Mouse (Mus musculus): ENCODE data around the gene Tmem101.
"Not testable (repeated sequence)": the region's sequence is repeated elsewhere in the genome, so short reads cannot be mapped to it uniquely, and the experiment has no call there.

Gene Tmem101

DNA sequence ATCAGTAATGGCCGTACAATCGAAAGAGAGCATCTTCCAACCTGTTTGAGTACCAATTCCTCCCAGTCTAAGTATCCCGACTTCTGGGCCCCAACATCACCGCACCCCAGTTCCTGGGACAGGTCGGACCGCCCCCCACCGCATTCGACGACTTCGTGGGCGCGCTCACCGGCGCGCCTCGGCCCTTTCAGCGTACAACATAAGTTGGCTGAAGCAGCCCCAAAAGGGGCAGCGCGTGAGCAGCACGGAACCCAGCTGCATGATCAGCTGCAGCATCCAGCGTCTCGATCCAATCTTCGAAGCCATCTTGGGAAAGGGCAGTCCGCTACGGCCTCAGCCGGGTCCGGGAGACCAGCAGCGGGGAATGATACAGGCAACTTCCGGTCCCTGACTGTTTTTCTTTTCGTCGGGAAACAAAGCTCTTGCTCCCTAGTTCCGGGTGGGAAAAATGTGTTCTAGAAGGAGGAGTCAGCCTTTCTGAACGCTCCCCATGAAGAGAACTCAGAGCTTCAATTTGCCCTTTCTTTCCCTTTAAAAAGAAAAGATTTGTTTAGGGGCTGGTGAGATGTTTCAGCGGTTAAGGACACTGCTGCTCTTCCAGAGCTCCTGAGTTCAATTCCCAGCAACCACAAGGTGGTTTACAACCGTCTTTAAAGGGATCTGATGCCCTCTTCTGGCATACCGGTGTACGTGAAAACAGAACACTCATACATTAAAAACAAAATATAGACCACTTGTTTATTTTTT is at the start of gene Tmem101:
Gene Tmem101 (minus strand): TSS at position 366 of the 747 bp plus-strand sequence.
- in situ Hi-C loops (cut with MboI) = no loop called here

DNA sequence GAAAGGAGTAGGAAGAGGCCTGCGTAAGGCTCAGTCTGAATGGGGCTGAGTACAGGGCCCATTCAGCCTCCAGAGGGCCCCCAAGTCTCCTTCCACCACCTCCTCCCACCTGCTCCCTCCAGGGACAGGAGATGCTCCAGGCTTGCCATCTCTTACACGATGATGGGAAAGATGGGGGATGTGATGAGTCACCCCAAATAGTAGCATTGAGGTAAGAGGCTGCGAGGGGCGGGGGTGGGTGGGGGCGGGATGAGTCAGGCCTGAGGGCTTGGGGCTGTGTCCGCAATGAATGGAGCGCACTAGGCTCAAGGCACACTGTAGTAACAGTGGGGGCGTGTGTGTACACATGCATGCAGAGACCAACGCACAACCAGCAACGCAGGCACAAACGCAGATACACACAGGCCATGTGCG is 45.2 kb upstream of the Tmem101 start:
- in situ Hi-C loops (cut with MboI) = no loop called here

DNA sequence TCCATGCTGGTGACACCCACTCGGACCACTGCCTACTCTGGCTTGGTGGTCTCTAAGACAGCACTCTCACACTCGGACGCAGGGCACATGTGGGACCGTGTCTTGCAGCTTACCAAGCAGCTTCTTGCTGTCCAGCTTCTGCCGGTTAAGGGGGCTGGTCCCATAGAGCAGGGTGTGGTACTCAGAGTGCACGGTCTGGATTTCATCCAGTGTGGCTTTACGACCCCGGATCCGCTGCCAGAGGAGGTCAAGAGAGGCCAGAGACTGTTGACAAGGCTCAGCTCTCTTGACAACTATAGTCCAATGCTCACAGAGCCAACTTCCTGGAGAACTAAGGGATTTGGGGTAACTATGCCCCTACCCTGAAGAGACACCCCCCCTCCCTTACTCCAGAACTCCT is 43.7 kb upstream of the Tmem101 start:
- in situ Hi-C loops (cut with MboI) = no loop called here

DNA sequence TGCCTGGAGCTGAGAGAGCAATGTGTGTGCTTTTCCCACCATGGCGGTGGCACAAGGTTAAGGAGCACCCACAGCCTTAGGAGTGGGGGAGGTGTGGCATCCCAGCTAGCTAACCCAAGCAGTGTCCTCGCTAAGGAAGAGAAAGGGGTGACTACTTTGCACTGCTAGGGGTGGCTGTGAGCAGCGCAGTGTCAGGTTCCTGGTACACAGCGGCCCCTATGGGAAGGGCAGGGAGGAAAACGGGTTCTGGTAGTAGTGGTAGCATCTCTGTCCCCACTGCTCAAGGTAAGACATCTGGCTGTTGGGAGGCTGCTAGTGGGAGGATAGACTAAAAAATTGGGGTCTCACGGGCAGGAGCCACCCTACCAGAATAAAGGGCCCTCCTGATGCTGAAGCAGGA is 42.0 kb upstream of the Tmem101 start:
- in situ Hi-C loops (cut with MboI) = no loop called here

DNA sequence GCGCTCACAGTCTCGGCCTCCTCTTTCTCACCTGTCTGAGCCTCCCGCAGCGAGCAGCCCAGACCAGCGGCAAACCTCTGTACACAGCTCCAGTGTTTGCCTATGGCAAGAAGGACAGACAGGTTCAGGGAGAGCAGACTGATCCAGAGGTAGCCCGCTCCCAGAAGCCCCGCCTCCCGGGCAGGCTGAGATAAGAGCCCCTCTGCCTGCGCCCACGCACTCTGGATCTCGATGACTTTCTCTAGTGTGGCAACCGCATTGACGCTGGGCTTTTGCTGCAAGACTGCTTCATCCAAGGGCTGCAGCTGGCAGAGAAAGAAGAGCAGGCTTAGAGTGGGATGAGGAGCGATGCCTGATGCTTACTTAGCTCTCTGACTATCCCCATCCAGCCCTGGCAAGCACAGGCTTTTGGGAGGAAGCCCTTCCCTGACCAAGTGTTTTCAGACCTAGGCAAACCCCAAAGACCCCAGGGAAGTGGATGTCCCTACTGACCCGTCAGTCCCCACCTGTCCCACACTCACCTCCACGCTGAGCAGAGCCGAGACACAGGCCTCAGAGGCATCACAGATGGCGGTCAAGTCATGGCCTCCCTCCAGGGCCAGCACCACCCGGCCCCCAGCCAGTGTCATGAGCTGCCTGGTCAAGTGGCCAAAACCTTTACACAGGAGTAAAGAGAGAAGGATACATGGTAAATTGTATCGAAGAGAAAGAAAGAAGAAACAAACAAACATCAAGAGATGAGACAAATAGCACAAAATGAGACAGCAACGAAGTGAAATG is 40.0 kb upstream of the Tmem101 start:
- in situ Hi-C loops (cut with MboI) = no loop called here

DNA sequence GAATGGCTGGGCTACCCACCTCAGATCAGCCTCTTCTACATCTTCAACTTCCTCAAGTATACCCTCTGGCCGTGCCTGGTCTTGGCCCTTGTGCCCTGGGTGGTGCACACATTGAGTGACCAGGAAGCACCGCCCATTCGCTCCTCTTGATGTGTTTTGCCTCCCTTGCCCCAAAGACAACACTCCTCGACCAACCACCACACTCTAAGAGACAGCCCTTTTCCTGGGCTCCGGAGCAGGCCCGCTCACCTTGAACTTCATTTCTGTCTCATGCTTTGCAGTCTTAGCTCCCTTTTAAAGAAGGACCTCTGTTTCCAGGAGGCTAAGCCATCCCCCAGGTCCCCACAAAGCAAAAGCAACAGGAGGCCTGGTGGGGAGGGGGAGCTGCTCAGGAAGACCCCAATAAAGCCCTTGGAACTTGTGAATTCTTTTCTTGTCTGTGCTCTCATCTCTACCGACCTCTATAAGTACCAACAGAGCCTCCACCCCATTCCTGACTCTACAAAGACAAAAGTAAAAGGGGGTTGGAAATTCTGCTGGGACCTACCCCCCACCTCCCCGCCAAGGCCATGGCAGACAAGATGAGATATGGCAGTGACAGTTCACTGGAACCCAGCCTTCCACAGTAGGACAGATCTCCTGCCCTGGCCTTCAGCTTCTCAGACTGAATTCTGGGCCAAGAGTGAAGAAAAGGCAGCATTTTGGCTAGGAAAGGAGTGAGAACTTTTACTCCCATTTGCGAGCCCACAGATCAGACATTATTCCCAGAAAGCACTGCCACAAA is 37.6 kb upstream of the Tmem101 start:
- in situ Hi-C loops (cut with MboI) = no loop called here

DNA sequence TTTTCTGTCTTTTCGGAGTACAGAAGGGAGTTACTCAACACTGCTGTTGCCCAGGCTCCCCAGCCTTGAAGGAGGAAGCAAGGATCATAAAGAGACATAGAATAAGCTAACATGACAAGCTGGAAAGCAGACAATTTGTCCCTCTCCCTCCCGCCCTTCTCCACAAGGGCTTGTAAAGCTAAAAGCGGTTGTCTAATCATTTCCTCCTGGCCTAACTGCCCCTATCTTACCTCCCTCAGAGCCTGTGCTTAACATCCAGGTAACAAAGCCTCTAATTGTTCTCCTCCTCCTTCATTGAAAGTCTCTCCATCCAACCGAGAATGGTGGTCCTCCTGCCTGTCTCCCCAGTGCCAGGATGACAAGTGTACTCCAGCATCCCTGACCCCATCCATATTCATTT is 34.6 kb upstream of the Tmem101 start:
- in situ Hi-C loops (cut with MboI) = no loop called here

DNA sequence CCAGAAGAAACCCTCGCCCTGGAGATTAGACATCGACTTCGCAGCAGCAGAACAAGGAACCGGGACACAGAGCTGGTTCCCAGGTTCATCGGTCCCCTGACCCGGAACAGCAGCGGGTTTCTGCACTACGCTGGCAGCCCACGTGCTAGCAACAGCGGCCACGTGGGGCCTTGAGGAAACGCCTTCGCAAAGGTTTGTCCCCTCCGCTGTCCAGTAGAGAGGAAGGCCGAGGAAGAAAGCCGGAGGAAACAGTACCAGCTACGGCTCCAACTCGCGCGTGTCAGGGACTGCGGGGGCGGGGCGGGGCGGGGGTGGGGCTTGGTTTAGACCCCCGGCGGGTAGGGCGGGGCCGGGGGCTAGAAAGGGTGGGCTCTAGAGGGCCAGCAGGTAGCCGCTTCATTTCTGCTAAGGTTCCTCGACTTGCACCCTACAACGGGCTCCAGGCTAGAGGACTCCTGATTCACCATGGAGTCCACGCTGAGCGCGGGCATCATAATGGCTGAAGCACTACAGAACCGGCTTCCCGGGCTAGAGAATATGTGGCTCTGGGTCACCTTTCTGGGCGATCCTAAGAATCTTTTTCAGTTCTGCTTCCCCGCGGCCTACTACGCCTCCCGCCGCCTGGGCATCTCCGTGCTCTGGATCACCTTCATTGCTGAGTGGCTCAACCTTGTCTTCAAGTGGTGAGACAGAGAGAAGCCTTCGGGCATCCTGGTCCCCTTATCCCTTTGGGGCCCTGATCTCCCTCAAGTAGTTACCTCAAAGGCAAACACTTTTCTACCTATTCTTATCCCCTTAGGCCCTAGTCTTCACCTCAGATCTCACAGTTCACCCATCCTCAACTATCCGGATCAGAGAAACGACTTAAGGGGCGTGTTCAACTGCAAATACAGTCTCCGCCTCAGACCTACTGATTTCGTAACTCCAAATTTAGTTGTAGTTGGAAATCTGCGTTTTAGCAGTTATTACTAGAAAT is 33.5 kb upstream of the Tmem101 start, which contains the start of gene G6pc3:
Gene G6pc3 (plus strand): TSS at position 160 of the 976 bp plus-strand sequence.
- in situ Hi-C loops (cut with MboI) = loop anchor here (5.0 kb wide), 1 partner anchor 38 kb away; no protein-coding TSS in a partner anchor

DNA sequence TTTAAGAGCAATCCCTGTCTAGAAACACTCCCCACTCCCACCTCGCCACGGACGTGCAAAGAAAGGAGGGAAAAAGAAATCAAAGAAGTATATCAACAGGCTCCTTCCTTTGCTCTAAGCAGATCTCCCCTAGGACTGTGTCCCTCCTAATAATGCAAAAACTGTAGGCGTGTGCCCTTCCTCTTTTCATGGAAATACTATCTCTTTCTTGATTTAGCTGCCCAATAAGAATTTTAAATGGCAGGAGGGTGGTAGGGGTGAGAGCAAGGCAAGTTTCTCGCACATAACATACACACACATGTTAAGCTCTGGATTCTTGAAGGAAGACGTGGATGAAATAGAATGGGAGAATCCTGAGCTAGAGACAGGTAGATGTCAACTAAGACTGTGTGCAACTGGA is 32.8 kb upstream of the Tmem101 start:
- in situ Hi-C loops (cut with MboI) = loop anchor here (5.0 kb wide), 1 partner anchor 38 kb away; no protein-coding TSS in a partner anchor

DNA sequence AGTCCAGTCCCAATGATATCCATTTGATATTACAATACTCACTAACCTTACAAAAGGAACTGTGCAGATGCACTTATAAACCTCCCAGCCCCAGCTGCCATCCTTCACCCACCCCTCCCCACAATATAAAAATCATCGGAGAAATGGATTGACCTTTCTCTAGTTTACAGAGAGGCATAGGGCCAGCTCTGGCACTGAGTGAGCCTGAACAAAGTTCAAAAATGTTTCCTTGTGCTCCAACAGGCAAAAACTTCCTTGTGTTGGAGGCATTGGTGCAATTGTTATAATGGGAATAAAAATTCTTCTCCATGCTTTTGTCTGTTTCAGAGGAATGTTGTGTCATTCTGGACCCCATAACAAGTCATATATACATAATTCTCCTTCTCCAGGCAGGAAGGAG is 30.0 kb upstream of the Tmem101 start:
- in situ Hi-C loops (cut with MboI) = loop anchor here (5.0 kb wide), 1 partner anchor 41 kb away; no protein-coding TSS in a partner anchor

DNA sequence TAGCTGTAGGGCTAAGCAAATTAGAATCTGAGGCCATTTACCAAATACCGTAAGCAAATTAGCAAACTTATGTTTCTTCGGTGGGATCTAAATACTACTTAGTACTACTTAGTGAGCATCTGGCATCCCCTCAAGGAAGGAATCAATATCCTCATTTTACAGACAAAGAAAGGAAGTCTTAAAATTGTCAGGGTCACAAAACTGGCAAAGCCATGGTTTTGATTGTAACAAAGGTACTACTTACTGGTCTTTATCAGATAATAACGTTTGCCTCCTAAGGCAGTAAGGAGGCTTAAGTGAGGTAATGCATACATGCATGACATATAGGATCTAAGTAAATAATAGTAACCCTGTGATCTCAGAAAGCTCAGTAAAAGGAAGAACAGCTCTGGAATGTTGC is 29.5 kb upstream of the Tmem101 start:
- in situ Hi-C loops (cut with MboI) = loop anchor here (5.0 kb wide), 1 partner anchor 42 kb away; no protein-coding TSS in a partner anchor

DNA sequence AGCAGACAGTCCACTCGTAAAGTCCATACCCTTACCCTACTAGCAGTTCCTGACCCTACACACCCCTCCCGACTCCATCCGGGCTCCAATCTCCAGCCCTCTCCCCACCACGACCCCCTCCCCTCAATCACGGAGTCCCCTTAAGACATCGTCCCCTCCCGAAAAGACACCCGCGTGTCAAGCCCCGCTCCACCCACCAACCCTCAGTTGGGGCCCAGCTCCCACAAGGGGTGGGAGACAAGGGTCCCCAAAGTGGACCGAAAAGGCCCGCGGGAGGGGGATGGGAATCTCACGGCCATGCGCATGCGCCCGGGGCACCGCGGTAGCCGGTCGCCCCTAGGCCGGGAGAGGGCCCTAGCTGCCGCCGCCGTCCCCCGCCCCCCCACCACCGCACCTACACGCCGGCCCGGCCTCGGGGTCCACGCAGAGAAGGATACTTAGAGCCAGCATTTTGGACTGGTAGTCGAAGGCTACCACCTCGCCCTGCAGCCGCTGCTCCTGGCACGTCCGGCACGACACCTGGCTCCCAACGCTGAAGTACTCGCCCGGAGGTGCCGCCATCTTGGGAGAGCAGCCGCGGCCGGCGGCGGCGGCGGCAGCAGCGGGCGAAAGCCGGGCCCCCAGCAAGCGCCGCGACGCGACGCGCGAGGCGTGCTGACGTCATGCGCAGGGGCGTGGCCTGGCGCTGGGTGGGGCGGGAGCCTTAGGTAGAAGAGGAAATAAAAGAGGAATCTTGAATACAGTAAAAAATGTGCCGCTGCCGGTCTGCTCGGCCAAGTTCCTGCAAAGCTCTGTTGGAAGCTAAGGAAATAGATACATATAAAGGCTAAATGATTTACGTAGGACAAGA is 28.7 kb upstream of the Tmem101 start, which contains the start of gene Lsm12:
Gene Lsm12 (minus strand): TSS at position 651 of the 850 bp plus-strand sequence.
- in situ Hi-C loops (cut with MboI) = loop anchor here (5.0 kb wide), 1 partner anchor 42 kb away; no protein-coding TSS in a partner anchor

DNA sequence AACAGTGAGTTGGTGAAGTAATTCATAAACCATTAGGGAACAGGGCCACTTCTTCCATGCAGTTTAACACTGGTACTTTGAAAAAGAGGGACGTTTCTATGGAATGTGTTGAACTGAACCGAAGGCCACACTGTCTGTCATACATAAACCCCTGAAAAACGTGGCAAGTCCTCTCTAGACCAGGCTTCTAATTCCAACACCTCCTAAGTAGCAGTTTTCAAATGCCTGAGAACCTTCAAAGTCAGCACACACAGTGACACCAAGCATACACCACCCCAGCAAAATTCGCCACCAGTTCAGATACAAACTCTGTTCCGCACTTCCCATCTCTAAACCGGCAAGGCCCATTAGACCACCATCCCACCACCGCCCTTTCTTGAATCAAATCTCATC is 28.0 kb upstream of the Tmem101 start:
- in situ Hi-C loops (cut with MboI) = no loop called here

DNA sequence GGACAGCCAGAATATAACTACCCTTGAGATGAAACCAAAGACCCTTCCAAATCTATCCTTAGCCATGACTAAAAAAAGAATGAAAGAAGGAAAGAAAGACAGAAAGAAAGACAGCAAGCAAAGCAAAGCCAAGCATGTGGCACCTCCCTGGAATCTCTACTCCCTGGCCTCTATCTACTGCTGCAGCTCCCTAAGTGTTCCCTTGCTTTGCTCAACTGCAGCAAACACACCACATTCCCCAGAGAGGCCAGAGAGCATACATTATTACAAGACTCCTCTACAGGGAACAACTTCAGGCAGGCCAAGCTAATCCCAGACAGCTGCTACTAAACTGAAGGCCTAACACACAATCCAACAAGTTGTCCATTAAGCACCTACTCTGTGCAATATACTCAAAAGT is 23.6 kb upstream of the Tmem101 start:
- in situ Hi-C loops (cut with MboI) = no loop called here

DNA sequence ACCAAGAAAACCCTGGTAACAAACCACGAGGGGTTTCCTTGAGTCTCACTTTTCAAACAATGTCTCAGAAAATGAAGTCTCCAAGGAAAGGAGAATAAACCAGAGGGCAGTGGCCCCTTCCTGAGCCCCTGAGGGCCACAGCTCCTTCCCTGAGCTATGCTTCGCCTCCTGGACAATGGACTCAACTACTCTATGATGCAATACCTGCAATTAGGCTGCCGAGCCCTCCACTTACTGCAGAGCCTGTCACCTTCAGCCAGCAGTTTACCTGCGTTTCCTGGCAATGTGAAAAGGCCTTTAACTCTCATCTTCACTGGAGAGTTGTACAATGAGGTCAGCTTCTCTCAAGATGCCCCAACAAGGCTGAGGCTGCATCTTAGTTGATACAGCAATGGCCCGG is 12.5 kb upstream of the Tmem101 start:
- in situ Hi-C loops (cut with MboI) = no loop called here

DNA sequence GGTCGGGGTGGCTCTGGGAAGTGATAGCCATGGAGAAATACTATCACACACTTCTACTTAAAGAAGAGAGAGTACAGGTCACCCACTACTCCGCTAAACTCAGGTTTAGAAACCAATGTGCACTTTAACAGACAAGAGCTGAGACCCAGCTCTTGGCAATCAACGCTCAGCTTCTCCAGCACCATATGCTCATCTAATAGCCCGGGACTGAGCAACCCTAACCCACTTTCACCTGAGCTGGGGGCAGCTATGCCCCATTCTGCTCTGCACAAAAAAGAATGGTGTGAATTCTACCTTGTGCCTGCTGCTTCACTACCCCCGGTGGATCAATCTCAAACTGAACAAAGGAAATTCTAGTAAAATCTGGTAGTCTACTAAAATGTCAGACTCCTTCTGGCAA is 11.3 kb upstream of the Tmem101 start:
- in situ Hi-C loops (cut with MboI) = no loop called here

DNA sequence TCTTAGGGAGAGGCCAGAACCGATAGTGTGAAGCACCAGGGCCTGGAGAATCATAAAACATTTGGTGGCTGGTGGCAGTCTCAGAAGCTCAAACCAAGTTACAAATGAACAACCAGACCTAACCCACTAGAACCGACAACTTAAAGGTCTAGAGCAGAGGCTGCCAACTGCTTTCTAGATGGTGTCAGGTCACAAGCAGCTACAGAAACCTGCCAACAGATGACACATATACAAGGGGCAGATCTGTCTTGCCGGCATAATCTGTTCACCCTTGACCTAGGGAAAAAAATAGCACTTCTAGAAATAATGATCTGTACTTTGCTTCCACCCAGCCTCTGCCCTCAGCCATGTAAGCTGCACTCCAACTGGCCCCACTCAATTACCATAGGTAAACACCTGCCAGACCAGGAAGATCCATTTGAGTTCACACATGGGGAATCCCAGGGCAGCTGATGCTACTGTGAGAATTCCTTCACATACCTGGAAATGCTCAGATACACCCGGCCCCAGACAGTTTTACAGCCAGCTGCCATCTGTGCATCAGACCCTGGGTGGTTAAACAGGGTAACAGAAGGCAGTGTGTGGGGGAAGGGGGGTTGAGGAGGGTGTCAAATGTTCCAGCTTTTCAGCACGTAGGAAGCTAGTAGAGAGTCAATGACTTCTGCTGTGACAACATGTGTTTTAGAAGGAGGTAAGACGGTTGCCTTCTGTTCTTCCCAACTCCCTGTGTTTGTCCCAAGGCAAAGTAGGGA is 9.9 kb upstream of the Tmem101 start:
- in situ Hi-C loops (cut with MboI) = no loop called here

DNA sequence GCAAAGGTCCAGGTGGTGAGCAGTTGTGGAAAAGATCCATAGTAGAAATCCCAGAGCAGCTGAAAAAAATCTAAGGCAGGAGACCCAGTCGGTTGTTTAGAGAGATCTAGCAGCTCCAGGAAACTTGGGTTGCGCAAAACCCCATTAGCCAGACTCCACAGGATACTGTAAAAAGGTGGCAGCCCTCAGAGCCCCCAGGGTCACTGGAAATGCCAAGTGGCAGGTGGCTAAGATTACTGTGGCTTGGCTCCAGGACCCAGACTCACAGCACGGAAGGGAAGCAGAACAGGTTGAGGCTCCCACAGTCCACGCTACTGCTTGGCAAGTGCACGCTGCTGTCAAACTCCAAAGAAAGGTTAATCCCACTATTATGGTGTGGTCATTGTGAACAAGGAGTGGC is 3.6 kb upstream of the Tmem101 start:
- in situ Hi-C loops (cut with MboI) = no loop called here

DNA sequence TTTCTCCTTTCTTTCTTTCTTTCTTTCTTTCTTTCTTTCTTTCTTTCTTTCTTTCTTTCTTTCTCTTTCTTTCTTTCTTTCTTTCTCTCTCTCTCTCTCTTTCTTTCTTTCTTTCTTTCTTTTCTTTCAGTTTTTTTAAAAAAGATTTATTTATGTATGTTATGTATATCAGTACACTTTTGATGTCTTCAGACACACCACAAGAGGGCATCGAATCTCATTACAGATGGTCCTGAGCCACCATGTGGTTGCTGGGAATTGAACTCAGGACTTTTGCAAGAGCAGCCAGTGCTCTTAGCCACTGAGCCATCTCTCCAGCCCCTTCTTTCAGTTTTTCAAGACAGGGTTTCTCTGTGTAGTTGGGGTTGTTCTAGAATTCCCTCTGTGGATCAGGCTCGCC is 1.8 kb upstream of the Tmem101 start:
- in situ Hi-C loops (cut with MboI) = not testable (repeated sequence)
